Mouse (Mus musculus): ENCODE results near the gene Ung.

The Ung gene

GRCm38 (mm10) chr5:114130211-114130605 lies at the start of gene Ung:
Ung (plus strand) TSS chr5:114130386.
- peak; percentile 67 to 81 for DNase-seq

- no peak for DNase-seq
Measured at GRCm38 (mm10) chr5:114085501-114085900, 44.7 kb upstream of the Ung start.

GRCm38 (mm10) chr5:114087875-114088480 lies 42.2 kb upstream of the Ung start:
- DNase-seq: no peak

GRCm38 (mm10) chr5:114090421-114091013 lies 39.7 kb upstream of the Ung start:
- no peak for DNase-seq

GRCm38 (mm10) chr5:114091057-114091807 lies 39.0 kb upstream of the Ung start, which contains the start of gene Svop:
Svop (minus strand) TSS chr5:114091570.
- DNase-seq: peak; percentile 11 to 35

GRCm38 (mm10) chr5:114099709-114100389 lies 30.3 kb upstream of the Ung start:
- DNase-seq: peak; percentile 76 to 90

GRCm38 (mm10) chr5:114100390-114101099 lies 29.6 kb upstream of the Ung start:
- no peak for DNase-seq

- no peak for DNase-seq
Measured at GRCm38 (mm10) chr5:114101873-114102272, 28.3 kb upstream of the Ung start.

GRCm38 (mm10) chr5:114102807-114103206 lies 27.4 kb upstream of the Ung start:
- no peak for DNase-seq

- no peak for DNase-seq
Measured at GRCm38 (mm10) chr5:114106391-114106935, 23.7 kb upstream of the Ung start.

GRCm38 (mm10) chr5:114113334-114113733 lies 16.9 kb upstream of the Ung start:
- DNase-seq: no peak

GRCm38 (mm10) chr5:114115030-114115429 lies 15.2 kb upstream of the Ung start:
- no peak for DNase-seq

- no peak for DNase-seq
Measured at GRCm38 (mm10) chr5:114116586-114116985, 13.6 kb upstream of the Ung start.

GRCm38 (mm10) chr5:114119806-114120205 lies 10.4 kb upstream of the Ung start:
- DNase-seq: no peak

GRCm38 (mm10) chr5:114126008-114126407 lies 4.2 kb upstream of the Ung start:
- no peak for DNase-seq

GRCm38 (mm10) chr5:114126499-114127244 lies 3.5 kb upstream of the Ung start:
- no peak for DNase-seq

- DNase-seq: peak; percentile 75 to 84
Measured at GRCm38 (mm10) chr5:114127374-114128349, 2.5 kb upstream of the Ung start, which contains the start of gene Alkbh2. Alkbh2 (minus strand) TSS chr5:114128218.

GRCm38 (mm10) chr5:114129550-114130210 lies 506 bp upstream of the Ung start:
- no peak for DNase-seq

GRCm38 (mm10) chr5:114130698-114131520 lies 723 bp downstream of the Ung start:
- DNase-seq: peak; percentile 85 to 92
